Mouse (Mus musculus) heart, postnatal 0 days (tissue): ENCODE results near the gene Prkag3. TPM values are rescaled to one million over a fixed set of nuclear protein-coding genes. Genes with fewer than 3 reads are reported as not detected.
A peak's percentile ranks its signal among the peaks of the same experiment; 100 is the strongest.

ENCODE experiments used
- ATAC-seq: fragments of 200-750 bp; cut with Nextera tagmentation; 2 replicates; pipeline ENCODE4 v1.8.0; 2017; ENCODE audit warnings: low read depth, moderate number of reproducible peaks, moderate library complexity; ENCODE audit not compliant: insufficient read depth
- DNase-seq: peaks from one replicate; pipeline ENCODE4 v3.0.0-alpha.2; 2016; ENCODE audit warnings: low spot score
- H3K27ac ChIP-seq: fragments of 300-500 bp; sonication (generic); 2 replicates; pipeline ENCODE4 v1.5.1; 2014; ENCODE audit warnings: low read depth, mild to moderate bottlenecking
- H3K27me3 ChIP-seq: fragments of 300-500 bp; sonication (generic); 2 replicates; pipeline ENCODE4 v1.6.1; 2014; ENCODE audit warnings: low read length, mixed read lengths; ENCODE audit not compliant: control insufficient read depth, insufficient read depth
- H3K36me3 ChIP-seq: fragments of 300-500 bp; sonication (generic); replicated peaks from 2 replicates; pipeline ENCODE4 v1.6.1; 2014; ENCODE audit warnings: low read length, mixed read lengths; ENCODE audit not compliant: control insufficient read depth, insufficient read depth
- H3K4me1 ChIP-seq: fragments of 300-500 bp; sonication (generic); 2 replicates; pipeline ENCODE4 v1.6.1; 2014; ENCODE audit warnings: antibody characterized with exemption; ENCODE audit not compliant: control insufficient read depth, insufficient read depth
- H3K4me2 ChIP-seq: fragments of 300-500 bp; sonication (generic); 2 replicates; pipeline ENCODE4 v1.6.1; 2014; ENCODE audit warnings: low read depth, mild to moderate bottlenecking, low read length, moderate library complexity
- H3K4me3 ChIP-seq: fragments of 300-500 bp; sonication (generic); 2 replicates; pipeline ENCODE4 v1.5.1; 2014; ENCODE audit warnings: low read depth, low read length
- H3K9ac ChIP-seq: fragments of 300-500 bp; sonication (generic); replicated peaks from 2 replicates; pipeline ENCODE4 v1.6.1; 2014; ENCODE audit warnings: low read depth, low read length, mixed read lengths
- H3K9me3 ChIP-seq: fragments of 300-500 bp; sonication (generic); replicated peaks from 2 replicates; pipeline ENCODE4 v1.6.1; 2016; ENCODE audit warnings: low read length; ENCODE audit not compliant: control insufficient read depth
- CTCF ChIP-seq: IDR thresholded peaks from 2 replicates; pipeline ENCODE4 v1.5.1; 2016; ENCODE audit warnings: antibody characterized with exemption, control low read depth, low read depth
- EP300 ChIP-seq: IDR thresholded peaks from 2 replicates; pipeline ENCODE4 v1.6.1; 2016; ENCODE audit warnings: antibody characterized with exemption, low read depth
- WGBS: fragments of 180-500 bp; shearing (Covaris S2); extraction: QIAGEN DNeasy Blood & Tissue Kit; methylation state at CpG from one replicate; pipeline ENCODE4 v1.1.7; 2014; 5-methylcytosine and 5-hydroxymethylcytosine counted together
- polyA plus RNA-seq: library from polyadenylated mRNA; unstranded; fragments of >200 nt; fragmentation: Nextera tagmentation; extraction: Ambion mirVana; gene quantifications from 2 replicates; pipeline ENCODE4 v1.2.1, GENCODE M21; 2015
- total RNA-seq: library from RNA; depleted of rRNA; stranded (reverse); fragments of >200 nt; gene quantifications from 2 replicates; pipeline ENCODE4 v1.2.3, GENCODE M21; 2014; ENCODE audit warnings: low replicate concordance

The Prkag3 gene
- total and polyA plus RNA-seq, 2 experiments from 2014 or later = 2.0 to 9.6 TPM

GRCm38 (mm10) chr1:74702142-74702553, 46.9 kb downstream of the Prkag3 start:
- H3K4me2 ChIP-seq = no peak overlapping the region
- H3K4me1 ChIP-seq = peaks cover 11% of the 10 kb centered on the region; the same call in 1 of the 2 replicates
- TF ChIP-seq CTCF = no peak
- TF ChIP-seq EP300 = no peak
- 84% methylated on average over 6 of the region's 6 CpGs for WGBS
- no peak overlapping the region for H3K4me3 ChIP-seq
- H3K36me3 ChIP-seq = peaks cover 19% of the 10 kb centered on the region
- no peaks in the 10 kb centered on the region for H3K27me3 ChIP-seq
- ATAC-seq (no peak), DNase-seq (no peak)
- no peak overlapping the region for H3K27ac ChIP-seq
- no peak overlapping the region for H3K9ac ChIP-seq
- no peaks in the 10 kb centered on the region for H3K9me3 ChIP-seq

GRCm38 (mm10) chr1:74698791-74699190, 50.2 kb downstream of the Prkag3 start:
- peak; percentile 24; the same call in 1 of the 2 replicates for TF ChIP-seq EP300
- no peak for TF ChIP-seq CTCF
- ATAC-seq (peak; percentile 79), DNase-seq (peak; percentile 68)
- Histone ChIP-seq H3K9ac (no peak overlapping the region), H3K27ac (peak overlapping the region; percentile 70), H3K9me3 (no peaks in the 10 kb centered on the region), H3K4me2 (no peak overlapping the region), H3K4me3 (no peak overlapping the region), H3K36me3 (peaks cover 41% of the 10 kb centered on the region), H3K27me3 (no peaks in the 10 kb centered on the region), H3K4me1 (peaks cover 11% of the 10 kb centered on the region; the same call in 1 of the 2 replicates)
- 19% methylated on average over 1 of the region's 1 CpGs for WGBS

- Histone ChIP-seq H3K9me3 (no peaks in the 10 kb centered on the region), H3K4me3 (no peak overlapping the region), H3K36me3 (peaks cover 41% of the 10 kb centered on the region), H3K4me2 (no peak overlapping the region), H3K27me3 (no peaks in the 10 kb centered on the region), H3K27ac (peak overlapping the region; percentile 70), H3K4me1 (peaks cover 11% of the 10 kb centered on the region; the same call in 1 of the 2 replicates), H3K9ac (no peak overlapping the region)
- no peak for ATAC-seq
- DNase-seq = no peak
- no peak for TF ChIP-seq EP300
- TF ChIP-seq CTCF = no peak
- WGBS = 100% methylated on average over 1 of the region's 1 CpGs
Measured at GRCm38 (mm10) chr1:74698353-74698752, 50.7 kb downstream of the Prkag3 start.

- Histone ChIP-seq H3K4me1 (peaks cover 11% of the 10 kb centered on the region; the same call in 1 of the 2 replicates), H3K27ac (no peak overlapping the region), H3K27me3 (no peaks in the 10 kb centered on the region), H3K36me3 (peaks cover 43% of the 10 kb centered on the region), H3K4me3 (no peak overlapping the region), H3K4me2 (no peak overlapping the region), H3K9me3 (no peaks in the 10 kb centered on the region), H3K9ac (no peak overlapping the region)
- 73% methylated on average over 6 of the region's 6 CpGs for WGBS
- TF ChIP-seq CTCF (no peak), EP300 (no peak)
- ATAC-seq (no peak), DNase-seq (no peak)
Measured at GRCm38 (mm10) chr1:74697416-74697815, 51.6 kb downstream of the Prkag3 start.

- H3K4me1 ChIP-seq = peaks cover 11% of the 10 kb centered on the region; the same call in 1 of the 2 replicates
- DNase-seq (no peak), ATAC-seq (no peak)
- no peak for TF ChIP-seq CTCF
- no peak for TF ChIP-seq EP300
- H3K9ac ChIP-seq = no peak overlapping the region
- no peaks in the 10 kb centered on the region for H3K27me3 ChIP-seq
- H3K4me2 ChIP-seq = no peak overlapping the region
- H3K4me3 ChIP-seq = no peak overlapping the region
- no peak overlapping the region for H3K27ac ChIP-seq
- 85% methylated on average over 4 of the region's 4 CpGs for WGBS
- H3K36me3 ChIP-seq = peaks cover 59% of the 10 kb centered on the region
- H3K9me3 ChIP-seq = no peaks in the 10 kb centered on the region
Measured at GRCm38 (mm10) chr1:74695836-74696235, 53.2 kb downstream of the Prkag3 start.
